Mouse (Mus musculus) lung, postnatal 10 days (tissue): ENCODE measurements around the gene Frs2.
"Not testable (repeated sequence)": the region's sequence is repeated elsewhere in the genome, so short reads cannot be mapped to it uniquely, and the experiment has no call there.

Experiments
- DNase-seq: peaks from one replicate; pipeline ENCODE4 v3.0.0; 2021

Frs2 gene

GRCm38 (mm10) chr10:117031160-117031559, 117.2 kb downstream of the Frs2 start:
- no peak for DNase-seq

- no peak for DNase-seq
These were observed 122.2 kb downstream of the Frs2 start for GRCm38 (mm10) chr10:117026176-117026575.

GRCm38 (mm10) chr10:117025776-117026175, 122.6 kb downstream of the Frs2 start:
- DNase-seq, result not testable (repeated sequence)

- no peak for DNase-seq
These were observed 124.6 kb downstream of the Frs2 start for GRCm38 (mm10) chr10:117023693-117024092.

DNA sequence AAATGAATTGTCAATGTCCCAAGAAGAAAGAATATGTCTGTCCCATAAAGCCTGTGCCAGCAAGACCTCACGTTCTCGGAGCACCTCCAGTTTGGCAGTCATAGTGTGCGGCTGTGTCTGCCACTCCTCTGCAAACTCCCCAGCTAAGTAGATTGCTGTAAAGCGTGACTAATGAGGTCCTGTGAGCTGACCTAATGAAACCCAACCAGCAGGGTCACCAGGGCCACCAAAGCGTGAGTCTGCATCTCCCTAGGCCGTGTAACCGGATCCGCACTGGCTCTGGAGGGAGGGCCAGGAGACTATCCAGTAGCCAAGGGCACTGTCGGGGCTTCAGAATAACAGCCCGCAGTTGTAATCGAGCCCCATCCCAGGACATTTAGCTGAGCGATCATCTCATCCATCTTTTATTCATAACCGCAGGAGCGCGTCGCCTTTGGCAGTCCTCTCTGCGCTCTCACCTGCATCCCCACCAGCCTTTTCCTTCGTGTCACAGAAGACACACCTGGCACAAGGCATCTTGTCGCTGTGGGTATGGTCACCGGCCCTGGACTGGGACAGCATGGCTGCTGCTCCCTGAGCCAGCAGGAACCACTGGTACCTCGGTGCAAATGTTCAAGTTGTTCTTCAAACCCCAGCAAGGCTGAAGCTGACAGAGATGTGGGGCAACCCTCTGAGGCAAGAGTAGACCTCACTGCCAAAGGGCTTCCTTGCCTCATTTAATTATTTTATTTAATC, 127.1 kb downstream of the Frs2 start:
- no peak for DNase-seq
